ENCODE assay signal across 28 mouse cellular contexts in the genomic region with DNA sequence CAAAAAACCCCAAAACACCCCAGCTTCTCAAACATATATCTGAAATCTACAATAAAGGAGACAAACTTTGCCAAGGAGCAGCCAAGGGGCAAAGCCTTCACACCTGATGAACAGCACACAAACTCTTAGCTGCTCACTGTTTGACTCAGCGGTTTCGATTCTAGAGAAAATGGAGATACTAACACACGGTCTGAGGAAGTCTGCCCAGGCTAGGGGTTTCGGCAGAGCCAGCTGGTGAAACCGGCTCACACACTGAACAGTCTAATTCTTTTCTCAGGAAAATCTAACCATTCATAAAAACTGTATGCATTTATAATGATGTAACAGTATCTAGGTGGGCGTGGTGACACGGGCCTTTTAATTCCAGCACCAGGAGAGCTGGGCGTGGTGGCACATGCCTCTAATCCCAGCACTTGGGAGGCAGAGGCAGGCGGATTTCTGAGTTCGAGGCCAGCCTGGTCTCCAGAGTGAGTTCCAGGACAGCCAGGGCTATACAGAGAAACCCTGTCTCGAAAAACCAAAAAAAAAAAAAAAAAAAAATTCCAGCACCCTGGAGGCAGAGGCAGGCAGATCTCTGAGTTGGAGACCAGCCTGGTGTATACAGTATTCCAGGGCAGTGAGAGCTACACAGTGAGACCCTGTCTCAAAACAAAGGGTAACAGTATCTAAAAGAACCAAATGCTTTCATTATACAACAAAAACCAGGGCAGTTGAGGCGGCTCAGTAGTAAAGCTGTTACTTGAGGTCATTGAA. TPM values are rescaled to one million over a fixed set of nuclear protein-coding genes. Genes with fewer than 3 reads are reported as not detected.
DNase-seq lines count a peak whose midpoint lies in the region; ATAC-seq and TF ChIP-seq lines count a peak whose summit lies in the region.
"Had no signal": no experiment of that assay in that cellular context is flagged by ENCODE, and none has a peak within 500 bp of the region (broad histone marks: within the 10 kb centered on the region; RNA-seq: fewer than 3 reads in every experiment).

No protein-coding gene starts in this region.

- ATAC-seq in lung, postnatal 0 days: no peak
- ATAC-seq: activated CD4-positive, CD25-positive, alpha-beta regulatory T cell, adult 4 months; forebrain, postnatal 0 days; midbrain, embryonic 13.5 days had no signal

- no peak; the same call in none of the 2 replicates for TF ChIP-seq RAD21 in CH12.LX (IDR thresholded peaks at IDR 0.05; ENCODE audit: low read depth, low read length)

- in situ Hi-C loops in CH12.LX (cut with MboI; ENCODE audit: low pct_ligation_motif_present, low pct_unique_long_range_greater_than_20kb, low sequenced_read_pairs): loop anchor here (5.0 kb wide), 2 partner anchors 37 to 48 kb away; no protein-coding TSS in a partner anchor

- no peak for TF ChIP-seq CTCF in kidney, adult 2 months (conservative IDR thresholded peaks at IDR 0.05; ENCODE audit: insufficient read depth, insufficient read length, low read depth, low read length)
- TF ChIP-seq CTCF in lung, postnatal 0 days (IDR thresholded peaks at IDR 0.05): no peak
- TF ChIP-seq CTCF in CH12.LX (conservative IDR thresholded peaks at IDR 0.05 in 1 of 2, IDR thresholded peaks at IDR 0.05 in 1 of 2; ENCODE audit: low read depth in 2 of 2, low read length in 2 of 2): no peak

- peaks cover 7% of the 10 kb centered on the region for H3K4me1 ChIP-seq in kidney, adult 2 months (ENCODE audit: control insufficient read depth, insufficient read depth, low read length)
- no peaks in the 10 kb centered on the region for H3K4me1 ChIP-seq in lung, postnatal 0 days (ENCODE audit: insufficient read depth, low read depth, low read length)
- peaks cover 6 to 46% of the 10 kb centered on the region in 2 experiments for H3K4me1 ChIP-seq in CH12.LX (ENCODE audit: control insufficient read depth in 1 of 2, insufficient read depth in 2 of 2)

- H3K27ac ChIP-seq in kidney, adult 2 months (ENCODE audit: insufficient read depth, low read depth, low read length): no peak overlapping the region
- H3K27ac ChIP-seq in lung, postnatal 0 days (ENCODE audit: low read length): no peak overlapping the region
- H3K27ac ChIP-seq in CH12.LX (ENCODE audit: insufficient read depth, low read depth): peak overlapping the region; percentile 76
- H3K27ac ChIP-seq: embryonic facial prominence, embryonic 10.5 days; heart, embryonic 10.5 days; hindbrain, embryonic 15.5 days; limb, embryonic 10.5 days; liver, embryonic 15.5 days; midbrain, embryonic 13.5 days; neural tube, embryonic 13.5 days; stomach, embryonic 15.5 days had no signal

- no peaks in the 10 kb centered on the region for H3K27me3 ChIP-seq in kidney, adult 2 months (replicated peaks; ENCODE audit: control insufficient read depth, insufficient read depth, low read length)
- H3K27me3 ChIP-seq in lung, postnatal 0 days (replicated peaks; ENCODE audit: insufficient read depth, low read length): 0 out of 2 replicates have a peak, but pooled peaks cover 6% of the 10 kb centered on the region
- H3K27me3 ChIP-seq in CH12.LX (replicated peaks): no peaks in the 10 kb centered on the region

- H3K9ac ChIP-seq in lung, postnatal 0 days (replicated peaks; ENCODE audit: low read depth): no peak overlapping the region
- peak overlapping the region; percentile 83 for H3K9ac ChIP-seq in CH12.LX (ENCODE audit: insufficient read depth, low read depth)
- H3K9ac ChIP-seq: forebrain, postnatal 0 days; hindbrain, embryonic 15.5 days; liver, embryonic 15.5 days; midbrain, embryonic 13.5 days had no signal

- no peak for TF ChIP-seq POLR2A in kidney, adult 2 months (IDR thresholded peaks at IDR 0.05; ENCODE audit: low read depth, low read length)
- peak; percentile 26; the same call in 1 of the 2 replicates for TF ChIP-seq POLR2A in CH12.LX (IDR thresholded peaks at IDR 0.05; ENCODE audit: low read depth, low read length)

- TF ChIP-seq EP300 in lung, postnatal 0 days (IDR thresholded peaks at IDR 0.05): no peak
- peak; percentile 98 for TF ChIP-seq EP300 in CH12.LX (IDR thresholded peaks at IDR 0.05; ENCODE audit: low read length)

- WGBS in kidney, adult 2 months: 92% methylated on average over 12 of the region's 12 CpGs
- WGBS in lung, postnatal 0 days: 95% methylated on average over 12 of the region's 12 CpGs

- dilution Hi-C loops in CH12.LX (cut with MboI; ENCODE audit: extremely low pct_ligation_motif_present, extremely low pct_unique_long_range_greater_than_20kb, low sequenced_read_pairs): no loop called here

- no peaks in the 10 kb centered on the region for H3K9me3 ChIP-seq in lung, postnatal 0 days (ENCODE audit: low read length)
- peaks cover 6% of the 10 kb centered on the region for H3K9me3 ChIP-seq in CH12.LX (replicated peaks; ENCODE audit: low read length)
- H3K9me3 ChIP-seq: embryonic facial prominence, embryonic 10.5 days; heart, embryonic 10.5 days; hindbrain, embryonic 15.5 days; limb, embryonic 10.5 days; liver, embryonic 15.5 days; midbrain, embryonic 13.5 days; neural tube, embryonic 13.5 days; stomach, embryonic 15.5 days had no signal

- 0 out of 2 replicates have a peak overlapping the region, but pooled peaks have one; percentile 81 for H3K4me2 ChIP-seq in lung, postnatal 0 days (replicated peaks; ENCODE audit: low read depth, low read length)
- H3K4me2 ChIP-seq in CH12.LX (ENCODE audit: insufficient read depth, low read depth, poor library complexity, severe bottlenecking): peak overlapping the region; percentile 92
- H3K4me2 ChIP-seq: liver, embryonic 15.5 days had no signal

- no peaks in the 10 kb centered on the region for H3K36me3 ChIP-seq in kidney, adult 2 months (ENCODE audit: control insufficient read depth, insufficient read depth, low read length)
- no peaks in the 10 kb centered on the region for H3K36me3 ChIP-seq in lung, postnatal 0 days (ENCODE audit: insufficient read depth, low read length)
- H3K36me3 ChIP-seq in CH12.LX (replicated peaks in 1 of 2; ENCODE audit: control insufficient read depth in 1 of 2, insufficient read depth in 1 of 2, low read length in 1 of 2): peaks cover 0 to 4% of the 10 kb centered on the region in 2 experiments
- H3K36me3 ChIP-seq: embryonic facial prominence, embryonic 10.5 days; G1E; heart, embryonic 10.5 days; hindbrain, embryonic 15.5 days; limb, embryonic 10.5 days; liver, embryonic 15.5 days; midbrain, embryonic 13.5 days; neural tube, embryonic 13.5 days; stomach, embryonic 15.5 days had no signal

- no peak for DNase-seq in kidney, adult 2 months
- DNase-seq in kidney, postnatal 4 days: no peak
- DNase-seq in lung, postnatal 0 days (ENCODE audit: low spot score): no peak
- DNase-seq in lung, postnatal 36 days: no peak
- DNase-seq in CH12.LX (ENCODE audit: extremely low read depth) (peak; percentile 96), R1 (ENCODE audit: low read depth, low spot score) (peak; percentile 39)
- DNase-seq in Muller cell, postnatal 12 days (ENCODE audit: inconsistent ontology term): no peak
- DNase-seq in frontal cortex, postnatal 10 days (ENCODE audit: low spot score in 2 of 2): no peak
- DNase-seq: adrenal gland, adult 8-10 months; cerebellum, adult 11-12 months; cerebellum, postnatal 10 days; forebrain, postnatal 0 days; kidney, adult 8-10 months; liver; lung, postnatal 10 days; thymus, adult 2 months had no signal

- H3K4me3 ChIP-seq in kidney, adult 2 months (ENCODE audit: insufficient read depth, low read depth, low read length): peak overlapping the region; percentile 58
- no peak overlapping the region for H3K4me3 ChIP-seq in lung, postnatal 0 days (ENCODE audit: low read depth, low read length)
- peak overlapping the region; percentile 89 to 97 (median 93) for H3K4me3 ChIP-seq in CH12.LX (replicated peaks in 1 of 3; ENCODE audit: low read depth in 2 of 3, low read length in 2 of 3, poor library complexity in 1 of 3)
- H3K4me3 ChIP-seq: liver, embryonic 15.5 days had no signal

- peaks cover 8% of the 10 kb centered on the region; the same call in 1 of the 2 replicates for H3K79me2 ChIP-seq in CH12.LX (replicated peaks; ENCODE audit: control insufficient read depth, extremely low read depth, insufficient read depth, poor library complexity, severe bottlenecking)

TF ChIP-seq in CH12.LX, 34 proteins besides CTCF, POLR2A, EP300 and RAD21 (continues in another document):
- TF ChIP-seq GABPA (IDR thresholded peaks at IDR 0.05; ENCODE audit: insufficient replicate concordance, low read depth, low read length) (no peak), HCFC1 (IDR thresholded peaks at IDR 0.05; ENCODE audit: low read depth, low read length) (no peak; the same call in 1 of the 2 replicates), PAX5 (IDR thresholded peaks at IDR 0.05; ENCODE audit: low read length) (no peak), USF2 (conservative IDR thresholded peaks at IDR 0.05; ENCODE audit: low read depth, low read length) (no peak), ZMIZ1 (IDR thresholded peaks at IDR 0.05; ENCODE audit: low read depth, low read length) (peak; percentile 15; the same call in 1 of the 2 replicates), TBP (conservative IDR thresholded peaks at IDR 0.05; ENCODE audit: low read depth, low read length) (peak; percentile 46; the same call in 1 of the 2 replicates), ZC3H11A (IDR thresholded peaks at IDR 0.05; ENCODE audit: low read depth, low read length) (no peak), MAZ (IDR thresholded peaks at IDR 0.05; ENCODE audit: low read depth, low read length) (peak; percentile 20; the same call in 1 of the 2 replicates), E2F4 (IDR thresholded peaks at IDR 0.05; ENCODE audit: insufficient replicate concordance, low read depth, low read length) (no peak), TCF12 (IDR thresholded peaks at IDR 0.05; ENCODE audit: low read depth, low read length) (peak; percentile 98), JUN (IDR thresholded peaks at IDR 0.05; ENCODE audit: insufficient read depth, low read depth, low read length) (peak; percentile 94), ZNF384 (IDR thresholded peaks at IDR 0.05; ENCODE audit: low read depth, low read length) (peak; percentile 66), CHD2 (IDR thresholded peaks at IDR 0.05; ENCODE audit: low read length) (peak; percentile 73), ELF1 (IDR thresholded peaks at IDR 0.05; ENCODE audit: low read depth, low read length) (no peak), MEF2A (IDR thresholded peaks at IDR 0.05; ENCODE audit: borderline replicate concordance, low read depth, low read length) (peak; percentile 81), UBTF (IDR thresholded peaks at IDR 0.05; ENCODE audit: low read depth, low read length) (no peak), NRF1 (IDR thresholded peaks at IDR 0.05; ENCODE audit: low read depth, low read length) (no peak), MAFK (IDR thresholded peaks at IDR 0.05; ENCODE audit: insufficient replicate concordance, low read length) (peak; percentile 84), SIN3A (IDR thresholded peaks at IDR 0.05; ENCODE audit: low read length) (peak; percentile 89)

RNA-seq across cellular contexts. Expression of a gene that starts 1.9 kb away (rescaled TPM):
- 53.5 and 56.0 TPM in 2 replicates for polyA plus RNA-seq in kidney, adult 2 months (2012; rRNA removed)
- 15.2 and 16.0 TPM in 2 replicates for polyA plus RNA-seq in lung, postnatal 0 days (2015; fragmentation: Nextera tagmentation; extraction: Ambion mirVana)
- total RNA-seq in CH12.LX (2012; rRNA removed) (23.6 and 29.8 TPM in 2 replicates), CH12.LX (2014; rRNA removed) (14.8 and 15.9 TPM in 2 replicates)
- 11.2 and 11.4 TPM in 2 replicates for polyA plus RNA-seq in CH12.LX (2012; ENCODE audit: insufficient read length, low read depth)
- total RNA-seq: hematopoietic stem cell, adult 5-6 weeks; megakaryocyte, adult 5-6 weeks had no signal
- polyA plus RNA-seq: activated CD4-positive, CD25-positive, alpha-beta regulatory T cell, adult 4 months; G1E; heart, embryonic 10.5 days; limb, embryonic 10.5 days had no signal

Comparison
In these comparisons a context has a peak if more than half of its experiments do, and no peak if none do; other contexts are left out.
1. DNase-seq: peak in CH12.LX (single experiment) and R1 (single experiment); none in kidney, adult 2 months (single experiment), kidney, postnatal 4 days (0 of 2), lung, postnatal 0 days (single experiment), lung, postnatal 36 days (single experiment), Muller cell, postnatal 12 days (single experiment) and frontal cortex, postnatal 10 days (0 of 2).